Comparison of ENCODE assay signal across 25 mouse cellular contexts in genomic region chr11:23698526-23698925, GRCm38 (mm10).
"Had no signal": no experiment of that assay in that cellular context is flagged by ENCODE, and none has a peak within 500 bp of the region (broad histone marks: within the 10 kb centered on the region; RNA-seq: fewer than 3 reads in every experiment).

No protein-coding gene starts in this region.

- H3K4me1 ChIP-seq: heart, embryonic 12.5 days; hindbrain, embryonic 10.5 days; hindbrain, embryonic 12.5 days; kidney, embryonic 15.5 days; limb, embryonic 10.5 days; limb, embryonic 12.5 days; liver, embryonic 12.5 days had no signal

- H3K27ac ChIP-seq: gastrocnemius, adult 2 months; heart, adult 2 months; hindbrain, embryonic 10.5 days; hindbrain, embryonic 12.5 days; hindbrain, embryonic 14.5 days; hindbrain, postnatal 0 days; kidney, embryonic 15.5 days; kidney, postnatal 0 days; layer of hippocampus, adult 2 months; left cerebral cortex, adult 2 months; limb, embryonic 10.5 days; limb, embryonic 12.5 days; liver, embryonic 12.5 days; liver, embryonic 14.5 days had no signal

- H3K4me3 ChIP-seq: gastrocnemius, adult 2 months; heart, adult 2 months; heart, embryonic 12.5 days; hindbrain, embryonic 10.5 days; hindbrain, embryonic 12.5 days; kidney, embryonic 15.5 days; layer of hippocampus, adult 2 months; left cerebral cortex, adult 2 months; limb, embryonic 10.5 days; limb, embryonic 12.5 days; liver, embryonic 12.5 days had no signal

- H3K4me2 ChIP-seq: heart, embryonic 12.5 days; hindbrain, embryonic 12.5 days; hindbrain, embryonic 14.5 days; kidney, embryonic 15.5 days; limb, embryonic 12.5 days; liver, embryonic 12.5 days had no signal

- H3K9ac ChIP-seq: heart, embryonic 12.5 days; hindbrain, embryonic 12.5 days; hindbrain, embryonic 14.5 days; kidney, embryonic 15.5 days; limb, embryonic 12.5 days; liver, embryonic 12.5 days; liver, embryonic 14.5 days had no signal

- ATAC-seq: hindbrain, postnatal 0 days; intestine, embryonic 16.5 days; liver, embryonic 12.5 days had no signal

- DNase-seq: gastrocnemius, adult 2 months; gastrocnemius, postnatal 10 days; gastrocnemius, postnatal 25 days; heart, adult 2 months; heart, postnatal 10 days; heart, postnatal 4 days; kidney, adult 11 months; kidney, adult 2 months; kidney, adult 9 months; kidney, postnatal 14 days; kidney, postnatal 4 days had no signal

- H3K9me3 ChIP-seq: heart, embryonic 12.5 days; hindbrain, embryonic 10.5 days; hindbrain, embryonic 12.5 days; kidney, embryonic 15.5 days; limb, embryonic 10.5 days; limb, embryonic 12.5 days; liver, embryonic 12.5 days had no signal

- H3K27me3 ChIP-seq: heart, embryonic 12.5 days; hindbrain, embryonic 12.5 days; kidney, embryonic 15.5 days; limb, embryonic 12.5 days; liver, embryonic 12.5 days had no signal
